Mouse (Mus musculus) gastrocnemius, adult 2 months (tissue): ENCODE measurements around the gene Rom1. TPM values are rescaled to one million over a fixed set of nuclear protein-coding genes. Genes with fewer than 3 reads are reported as not detected.
"Not testable (repeated sequence)": the region's sequence is repeated elsewhere in the genome, so short reads cannot be mapped to it uniquely, and the experiment has no call there.

Experiments
- DNase-seq: peaks from one replicate; pipeline ENCODE4 v3.0.0; 2022
- H3K27ac ChIP-seq: fragments of 200-600 bp; 2 replicates; pipeline ENCODE4 v1.8.1; 2022; ENCODE audit warnings: mild to moderate bottlenecking
- H3K4me3 ChIP-seq: fragments of 200-600 bp; 2 replicates; pipeline ENCODE4 v1.8.1; 2022; ENCODE audit warnings: mild to moderate bottlenecking, moderate library complexity
- CTCF ChIP-seq: fragments of 200-600 bp; IDR thresholded peaks from 2 replicates; pipeline ENCODE4 v1.8.1; 2022; ENCODE audit warnings: antibody characterized with exemption, mild to moderate bottlenecking, moderate library complexity
- intact Hi-C: fragments of 180-260 bp; cut with DNase I; formaldehyde crosslinking; loops from one replicate; pipeline ENCODE4 v1.15.1; 2025
- long read RNA-seq, 2 experiments: library from polyadenylated mRNA; stranded (forward); transcript quantifications; one replicate each; pipeline ENCODE4 v2.0.0; 2021
- total RNA-seq, 2 experiments: library from RNA; stranded (reverse); gene quantifications; 2 replicates each; pipeline ENCODE4 v1.2.3; 2021

Rom1 gene
- 1 to 10 TPM; 7.3 TPM for total RNA-seq
- long read RNA-seq, experiment 1, transcript Rom1-201 (3 exons, 1,517 nt) = major isoform, 5 of 5 reads
- long read RNA-seq, experiment 1, partial matches to known transcripts = 0 of 5 reads
- long read RNA-seq, experiment 1, other reads (novel, unspliced or antisense) = 0 of 5 reads
- long read RNA-seq, experiment 2, transcript Rom1-201 (3 exons, 1,517 nt) = major isoform, 6 of 6 reads
- long read RNA-seq, experiment 2, partial matches to known transcripts = 0 of 6 reads
- long read RNA-seq, experiment 2, other reads (novel, unspliced or antisense) = 0 of 6 reads

- peak; percentile 52 for TF ChIP-seq CTCF
- Histone ChIP-seq H3K27ac (peak within 1 kb of the TSS; percentile 96), H3K4me3 (peak within 1 kb of the TSS; percentile 90)
- DNase-seq = peak; percentile 95
- intact Hi-C loops = loop anchor here (5.0 kb wide), 1 partner anchor 37 kb away; the partner anchor contains the start of gene Ints5
These were observed at the start of gene Rom1, which contains the start of gene Eml3 for GRCm38 (mm10) chr19:8929224-8930088. Gene Rom1 (minus strand): TSS chr19:8929356. Gene Eml3 (plus strand): TSS chr19:8929552.

- H3K4me3 ChIP-seq = peak overlapping the region; percentile 21; the same call in 1 of the 2 replicates
- DNase-seq = peak; percentile 80
- intact Hi-C loops = loop anchor here (1.0 to 2.0 kb wide), 2 partner anchors 16 to 106 kb away; no protein-coding TSS in a partner anchor
- peak overlapping the region; percentile 100 for H3K27ac ChIP-seq
- peak; percentile 90 for TF ChIP-seq CTCF
These were observed 47.4 kb upstream of the Rom1 start for GRCm38 (mm10) chr19:8976535-8976934.

GRCm38 (mm10) chr19:8975491-8975890, 46.3 kb upstream of the Rom1 start:
- no peak for TF ChIP-seq CTCF
- peak; percentile 14 for DNase-seq
- Histone ChIP-seq H3K27ac (peak overlapping the region; percentile 100), H3K4me3 (no peak overlapping the region)
- intact Hi-C loops = no loop called here

GRCm38 (mm10) chr19:8974638-8975037, 45.5 kb upstream of the Rom1 start:
- H3K4me3 ChIP-seq = no peak overlapping the region
- no peak for DNase-seq
- intact Hi-C loops = no loop called here
- H3K27ac ChIP-seq = peak overlapping the region; percentile 100; the same call in 1 of the 2 replicates
- peak; percentile 24; the same call in 1 of the 2 replicates for TF ChIP-seq CTCF

- intact Hi-C loops, DNase-seq, H3K27ac ChIP-seq, H3K4me3 ChIP-seq: not testable (repeated sequence)
These were observed 43.3 kb upstream of the Rom1 start for GRCm38 (mm10) chr19:8972491-8972890.

GRCm38 (mm10) chr19:8967893-8968292, 38.7 kb upstream of the Rom1 start:
- Histone ChIP-seq H3K4me3 (peak overlapping the region; percentile 92), H3K27ac (peak overlapping the region; percentile 98)
- no peak for TF ChIP-seq CTCF
- intact Hi-C loops = loop anchor here (1.0 to 2.0 kb wide), 2 partner anchors 47 to 97 kb away; partner anchors contain the start of genes B3gat3 and Ubxn1
- DNase-seq = no peak

GRCm38 (mm10) chr19:8967373-8967743, 38.2 kb upstream of the Rom1 start:
- intact Hi-C loops = loop anchor here (2.0 kb wide), 1 partner anchor 47 kb away; the partner anchor contains the start of gene B3gat3
- H3K27ac ChIP-seq = peak overlapping the region; percentile 98
- no peak for TF ChIP-seq CTCF
- peak overlapping the region; percentile 92 for H3K4me3 ChIP-seq
- no peak for DNase-seq

GRCm38 (mm10) chr19:8966590-8967372, 37.6 kb upstream of the Rom1 start, which contains the start of gene Eef1g:
Gene Eef1g (plus strand): TSS chr19:8967041.
- DNase-seq = peak; percentile 99
- intact Hi-C loops = loop anchor here (2.0 kb wide), 1 partner anchor 46 kb away; the partner anchor contains the start of gene B3gat3
- TF ChIP-seq CTCF = no peak
- Histone ChIP-seq H3K27ac (peak within 1 kb of the TSS; percentile 98), H3K4me3 (peak within 1 kb of the TSS; percentile 92)

GRCm38 (mm10) chr19:8966198-8966589, 37.0 kb upstream of the Rom1 start:
- Histone ChIP-seq H3K4me3 (peak overlapping the region; percentile 92), H3K27ac (peak overlapping the region; percentile 98)
- no peak for DNase-seq
- TF ChIP-seq CTCF = no peak
- intact Hi-C loops = loop anchor here (2.0 kb wide), 1 partner anchor 45 kb away; the partner anchor contains the start of gene B3gat3

- DNase-seq = peak; percentile 60
- peak overlapping the region; percentile 92 for H3K4me3 ChIP-seq
- TF ChIP-seq CTCF = no peak
- intact Hi-C loops = loop anchor here (2.0 kb wide), 1 partner anchor 45 kb away; the partner anchor contains the start of gene B3gat3
- peak overlapping the region; percentile 98 for H3K27ac ChIP-seq
These were observed 36.6 kb upstream of the Rom1 start for GRCm38 (mm10) chr19:8965771-8966170.

GRCm38 (mm10) chr19:8965075-8965474, 35.9 kb upstream of the Rom1 start:
- Histone ChIP-seq H3K27ac (peak overlapping the region; percentile 98), H3K4me3 (no peak overlapping the region)
- no peak for TF ChIP-seq CTCF
- peak; percentile 26 for DNase-seq
- intact Hi-C loops = no loop called here

- DNase-seq = peak; percentile 10
- intact Hi-C loops = no loop called here
- Histone ChIP-seq H3K4me3 (no peak overlapping the region), H3K27ac (no peak overlapping the region)
- TF ChIP-seq CTCF = no peak
These were observed 33.1 kb upstream of the Rom1 start for GRCm38 (mm10) chr19:8962256-8962655.
